Mouse (Mus musculus) liver, adult (tissue): ENCODE data around the gene Vapb.
A peak's percentile ranks its signal among the peaks of the same experiment; 100 is the strongest.

ENCODE experiments used
- GATA4 ChIP-seq: IDR thresholded peaks from 2 replicates; pipeline ENCODE4 v1.6.1; 2014; ENCODE audit warnings: mild to moderate bottlenecking, low read length; ENCODE audit not compliant: insufficient replicate concordance

The Vapb gene

DNA sequence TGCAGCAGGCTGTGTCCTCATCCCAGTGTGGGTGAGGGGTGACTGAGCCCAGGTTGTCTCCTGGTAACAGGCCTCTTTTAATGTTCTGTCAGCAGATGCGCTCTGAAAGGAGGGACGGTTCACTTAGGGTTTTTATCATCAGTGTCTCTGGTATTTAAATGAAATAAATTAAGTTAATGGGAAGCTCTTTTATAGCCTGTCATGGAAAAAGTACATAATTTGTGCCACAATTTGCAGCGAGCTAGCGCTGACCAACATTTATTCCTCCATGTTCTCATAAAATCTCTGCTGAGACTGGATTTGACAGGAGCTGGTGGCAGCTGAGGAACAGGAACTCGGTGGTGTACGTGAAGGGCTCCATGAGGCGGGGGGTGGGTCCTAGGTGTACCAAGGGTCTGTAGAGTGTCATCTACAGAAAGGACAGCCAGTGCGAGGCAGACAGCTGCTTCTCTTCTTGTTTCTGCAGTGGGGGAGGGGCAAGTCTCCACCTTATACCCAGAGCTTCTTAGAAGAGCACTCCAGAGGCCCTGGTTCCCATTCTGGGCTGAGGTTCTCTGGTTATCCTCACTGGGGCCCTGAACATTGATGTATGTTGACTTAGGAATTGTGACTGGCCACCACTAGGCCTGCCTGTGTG is 30.8 kb downstream of the Vapb start:
- TF ChIP-seq GATA4, result no peak

DNA sequence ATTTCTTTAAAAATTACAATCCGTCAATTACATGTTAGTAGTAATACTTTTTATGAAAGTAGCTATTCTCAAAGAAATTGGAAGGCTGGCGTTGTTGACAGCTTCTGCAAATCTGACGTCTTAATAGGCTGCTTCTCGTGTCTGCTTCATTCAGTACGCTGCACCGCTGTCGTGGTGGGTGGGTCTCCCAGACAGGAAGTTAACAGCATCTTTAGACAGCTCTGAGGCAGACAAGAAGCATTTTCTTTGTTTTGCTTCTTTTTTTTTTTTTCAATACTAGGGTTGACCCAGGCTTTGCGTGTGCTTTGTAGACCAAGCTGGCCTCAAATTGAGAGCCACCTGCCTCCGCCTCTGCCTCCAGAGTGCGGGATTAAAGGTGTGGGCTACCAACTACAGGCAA is 31.9 kb downstream of the Vapb start:
- TF ChIP-seq GATA4, result no peak

DNA sequence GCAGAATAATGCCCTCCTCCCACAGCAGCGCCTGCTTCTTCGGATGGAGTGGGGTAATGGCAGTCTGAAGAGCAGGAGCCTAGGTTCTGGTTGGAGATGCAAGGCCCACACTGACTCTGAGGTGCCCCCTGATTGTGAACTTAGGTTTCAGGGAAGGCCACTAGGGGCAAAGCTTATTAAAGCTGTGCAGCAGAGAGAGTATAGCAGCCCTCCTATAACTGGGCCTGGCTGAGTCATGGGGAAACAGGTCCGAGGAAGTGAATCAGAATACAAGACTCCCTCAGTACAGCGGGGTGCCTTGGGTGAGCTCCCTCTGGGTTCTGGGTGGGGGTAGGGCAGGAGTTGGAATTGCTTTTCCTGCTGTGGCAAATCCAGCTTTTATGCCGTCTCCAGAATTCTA is 33.3 kb downstream of the Vapb start:
- no peak for TF ChIP-seq GATA4

DNA sequence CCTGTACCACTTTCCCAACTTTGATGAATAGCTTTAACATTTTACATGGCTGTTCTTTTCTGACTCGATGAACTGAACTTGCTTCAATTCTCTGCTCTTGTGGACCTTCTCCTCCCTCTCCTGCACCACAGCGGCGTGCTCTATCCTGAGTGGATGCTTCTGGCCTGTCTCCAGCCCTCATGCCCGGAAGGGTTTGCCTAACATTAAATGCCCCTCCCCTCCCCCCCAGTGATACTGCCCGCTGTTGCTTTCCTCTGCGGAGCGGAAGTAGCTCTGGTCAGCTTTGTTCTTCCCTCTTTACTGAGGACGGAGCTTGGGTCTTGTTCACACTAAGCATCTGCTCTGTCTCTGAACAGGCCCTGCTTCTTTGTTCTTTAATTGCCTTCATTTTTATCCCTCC is 34.4 kb downstream of the Vapb start:
- no peak for TF ChIP-seq GATA4

DNA sequence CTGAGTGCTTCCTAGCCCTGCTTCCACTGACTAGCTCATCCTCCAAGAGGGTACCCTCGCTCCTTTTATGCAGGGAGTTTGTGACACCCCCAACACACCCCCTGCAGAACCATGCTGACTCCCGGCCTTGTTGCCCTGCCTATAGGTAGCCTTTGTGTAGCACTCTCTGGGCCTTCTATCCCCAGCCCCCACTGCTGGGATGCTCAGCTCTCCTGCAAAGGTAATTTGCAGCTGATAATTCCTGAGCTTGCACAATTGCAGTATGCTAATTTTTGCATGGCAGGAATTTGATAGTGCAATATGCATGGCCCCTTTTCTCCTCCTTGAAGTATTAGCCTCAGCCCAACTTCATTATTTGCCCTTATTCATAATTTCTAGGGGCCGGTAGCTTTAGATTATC is 38.2 kb downstream of the Vapb start:
- no peak for TF ChIP-seq GATA4

DNA sequence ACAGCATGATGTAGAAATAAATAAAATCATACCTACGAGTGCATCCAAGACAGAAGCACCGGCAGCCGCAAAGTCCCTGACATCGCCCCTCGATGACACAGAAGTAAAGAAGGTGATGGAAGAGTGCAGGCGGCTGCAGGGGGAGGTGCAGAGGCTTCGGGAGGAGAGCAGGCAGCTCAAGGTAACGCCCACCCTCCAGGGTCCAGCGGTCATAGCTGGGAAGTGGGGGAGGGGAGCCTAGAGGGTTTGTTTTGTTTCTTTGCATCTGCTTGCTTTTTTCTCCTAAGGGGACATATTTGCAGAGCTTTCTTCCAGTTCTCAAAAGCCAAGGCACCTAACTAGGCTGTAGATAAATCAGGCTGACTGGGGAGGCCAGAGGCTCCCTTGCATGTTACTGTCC is 38.8 kb downstream of the Vapb start:
- no peak for TF ChIP-seq GATA4

DNA sequence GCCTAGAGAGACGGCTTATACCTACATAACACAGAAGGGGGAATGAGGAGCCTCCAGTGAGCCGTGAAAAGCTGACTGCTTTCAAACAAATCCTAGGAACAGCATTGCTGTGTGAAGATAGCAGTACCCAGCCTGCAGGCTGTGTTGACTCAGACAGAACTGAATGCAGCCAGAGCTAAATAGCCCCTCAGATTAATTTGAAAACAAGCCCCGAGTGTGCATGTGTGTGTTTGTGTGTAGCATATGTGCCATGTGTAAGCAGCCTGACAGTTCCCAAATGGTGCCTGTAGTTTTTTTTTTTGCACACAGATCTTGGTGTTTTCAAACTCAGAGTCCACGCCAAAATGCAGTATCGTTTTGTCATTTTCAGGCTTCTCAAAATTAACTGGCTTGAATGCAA is 43.6 kb downstream of the Vapb start:
- no peak for TF ChIP-seq GATA4

DNA sequence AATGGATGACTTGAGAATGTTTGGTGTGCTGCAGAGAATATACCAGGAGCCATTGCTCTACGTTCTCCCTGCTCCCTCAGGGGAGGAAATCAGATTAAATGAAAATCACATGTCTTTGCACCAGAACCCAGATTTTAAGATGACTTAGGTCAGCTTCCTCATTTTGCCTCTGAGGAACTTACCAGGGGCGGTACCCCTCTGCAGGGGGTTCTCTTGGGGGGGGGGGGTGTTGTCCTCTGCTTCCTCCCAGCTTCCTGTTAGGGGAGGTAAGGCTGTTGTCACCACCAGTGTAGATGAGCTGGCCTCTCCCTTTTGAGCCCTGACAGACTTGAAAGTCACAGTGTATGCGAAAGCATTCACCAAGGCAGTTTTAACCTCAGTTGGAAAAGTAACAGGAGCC is 47.1 kb downstream of the Vapb start:
- no peak for TF ChIP-seq GATA4

DNA sequence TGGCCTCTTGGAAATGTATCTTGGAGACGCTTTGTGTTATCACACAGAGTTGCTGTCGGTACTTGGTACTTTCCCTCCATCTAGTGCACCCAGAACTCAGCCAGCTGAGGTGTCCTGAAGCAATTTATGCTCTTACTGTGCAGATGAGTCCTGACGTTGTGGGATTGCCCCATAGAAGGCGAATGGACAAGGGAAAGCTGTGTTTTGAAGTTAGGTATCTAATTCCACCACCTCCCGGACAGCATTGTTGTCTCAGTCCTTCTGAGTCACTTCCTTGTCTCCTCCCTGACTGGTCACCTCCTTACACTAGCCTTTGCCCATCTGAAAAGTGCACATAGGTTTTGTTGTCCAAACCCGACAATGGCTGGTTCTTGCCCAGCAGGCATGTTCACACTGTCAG is 47.6 kb downstream of the Vapb start:
- TF ChIP-seq GATA4, result no peak

DNA sequence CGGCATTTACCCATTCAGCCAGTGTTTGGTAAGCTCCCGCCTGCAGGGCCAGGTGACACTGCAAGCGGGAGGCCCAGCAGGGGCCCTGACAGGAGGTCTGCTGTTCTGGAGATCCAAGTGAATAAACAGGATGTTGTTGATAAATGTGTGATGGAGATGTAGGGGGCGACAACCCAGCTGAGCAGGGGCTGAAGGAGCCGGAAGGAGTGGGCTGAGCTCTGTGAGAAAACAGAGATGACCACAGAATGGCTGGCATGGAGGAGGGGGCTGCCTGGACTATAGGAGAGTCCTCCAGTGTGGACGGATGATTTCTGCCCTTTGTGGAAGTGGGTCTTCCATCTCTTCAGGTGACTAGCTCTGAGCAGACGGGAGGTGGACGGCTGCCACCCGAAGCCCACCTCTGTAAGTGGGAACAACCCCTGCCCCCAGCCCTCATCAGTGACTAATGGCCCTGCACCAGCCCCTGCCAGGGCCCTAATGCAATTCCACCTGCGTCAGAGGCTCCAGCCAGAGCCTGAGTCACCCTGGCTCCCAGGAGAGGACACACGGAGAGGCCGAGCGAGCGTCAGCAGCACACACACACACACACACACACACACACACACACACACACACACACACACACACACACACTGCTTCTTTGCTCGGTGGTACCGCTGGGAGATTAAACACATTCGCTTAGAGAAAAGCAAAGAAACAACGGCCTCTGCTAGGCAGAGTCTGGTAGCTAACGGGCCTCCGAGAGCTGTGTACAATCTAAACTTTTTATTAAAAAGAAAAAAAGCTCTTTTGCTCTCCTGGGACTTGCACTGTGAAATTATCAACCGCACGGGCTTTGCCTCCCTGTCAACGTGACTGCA is 52.9 kb downstream of the Vapb start:
- TF ChIP-seq GATA4, result no peak

DNA sequence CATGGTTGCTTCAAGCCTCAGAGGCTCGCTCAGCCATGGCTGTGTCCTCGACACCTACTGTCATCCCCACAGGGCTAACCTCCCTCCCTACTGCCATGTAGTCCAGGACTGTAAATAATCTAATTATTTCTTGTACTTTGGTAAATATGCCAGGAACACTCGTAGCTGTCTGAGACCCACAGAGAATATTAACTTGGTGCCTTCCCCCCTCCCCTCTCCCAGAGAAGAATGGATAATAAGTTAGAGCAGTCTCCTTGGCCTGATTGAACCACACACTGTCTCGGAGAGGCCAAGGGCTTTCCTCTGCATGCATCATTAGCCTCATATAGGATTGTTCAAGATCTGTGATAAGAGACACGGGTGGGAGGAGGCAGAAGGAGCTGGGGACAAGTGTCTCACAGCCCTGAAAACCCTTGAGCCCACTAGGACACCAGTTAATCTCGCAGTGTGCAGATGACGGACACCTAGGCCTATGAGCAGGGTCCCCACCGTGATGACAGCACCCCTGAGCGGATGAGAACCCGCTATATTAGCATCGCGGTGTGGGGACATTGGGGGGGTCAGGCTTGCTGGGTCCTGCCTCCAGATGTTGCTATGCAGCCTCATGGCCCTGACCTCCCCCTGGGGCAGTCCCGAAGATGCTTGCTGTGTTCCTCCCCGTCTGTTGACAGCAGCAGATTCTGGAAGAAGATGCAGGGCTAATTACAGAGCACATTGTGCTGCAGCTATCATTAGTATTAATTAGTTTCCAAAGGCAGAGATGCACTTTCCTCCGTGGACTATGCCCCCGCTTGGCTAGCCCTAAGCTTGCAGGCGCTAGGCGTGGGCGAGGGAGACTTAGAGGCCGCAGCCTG is 54.8 kb downstream of the Vapb start:
- no peak for TF ChIP-seq GATA4

DNA sequence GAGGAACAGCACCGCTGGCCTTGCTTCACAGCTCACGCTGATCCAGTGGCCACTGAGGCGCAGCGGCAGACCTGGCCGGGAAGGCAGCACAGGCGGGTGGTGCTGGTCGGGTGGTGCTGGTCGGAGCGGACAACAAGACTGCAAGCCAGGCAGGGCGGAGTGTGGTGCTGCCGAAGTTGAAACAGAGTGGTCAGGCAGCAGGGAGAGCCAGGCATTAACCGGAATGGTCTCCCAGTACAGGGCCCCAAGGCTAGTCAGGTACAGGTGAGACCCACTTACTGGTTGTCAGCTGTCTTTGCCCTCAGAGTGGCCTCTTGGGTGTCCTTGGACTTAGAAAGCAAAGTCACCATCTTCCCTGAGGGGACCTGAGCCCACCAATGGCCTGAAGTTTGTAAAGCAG is 56.7 kb downstream of the Vapb start:
- TF ChIP-seq GATA4, result no peak

DNA sequence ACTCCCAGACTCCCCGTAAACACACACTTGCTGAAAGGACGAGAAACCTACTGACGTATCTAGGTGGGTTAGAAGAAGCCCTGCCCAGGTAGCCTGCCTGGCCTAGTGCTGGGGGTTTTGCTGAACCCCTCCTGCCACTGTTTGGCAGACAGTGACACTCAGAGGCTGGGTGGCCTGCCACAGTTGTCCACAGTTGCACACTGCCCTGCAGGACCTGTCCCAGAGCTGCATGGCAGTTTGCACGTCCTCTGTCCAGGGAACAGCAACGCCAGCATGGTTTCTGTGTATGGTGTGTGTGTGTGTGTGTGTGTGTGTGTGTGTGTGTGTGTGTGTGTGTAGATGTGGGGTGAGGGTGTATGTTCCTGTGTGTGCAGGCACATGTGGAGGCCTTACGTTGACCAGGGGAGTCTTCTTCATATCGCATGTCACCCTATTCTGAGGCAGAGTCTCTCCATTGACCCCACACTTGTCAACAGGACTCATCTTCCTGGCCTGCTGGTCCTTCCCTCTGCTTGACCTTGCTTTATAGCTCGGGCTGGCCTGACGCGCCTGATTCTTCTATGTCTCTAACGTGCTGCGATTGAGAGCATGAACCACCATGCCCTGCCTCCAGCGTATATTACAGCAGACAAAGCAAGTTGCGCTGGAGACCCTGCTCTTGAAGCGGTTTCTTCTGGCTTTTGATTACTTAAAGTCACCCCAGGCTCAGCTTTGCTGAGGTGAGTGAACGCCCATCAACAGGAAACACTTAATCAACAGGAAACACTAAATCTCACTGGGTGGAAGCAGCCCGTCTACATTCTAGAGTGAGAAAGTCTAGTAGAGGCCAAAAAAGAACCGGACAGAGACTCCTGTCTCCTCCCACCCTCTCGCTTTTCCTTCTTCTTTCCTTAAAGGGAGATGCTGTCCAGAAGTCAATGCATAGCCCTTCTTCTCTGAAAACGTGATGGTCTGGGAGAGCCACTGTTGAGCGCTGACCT is 57.5 kb downstream of the Vapb start:
- TF ChIP-seq GATA4, result 0 out of 2 replicates have a peak, but pooled peaks have one; percentile 40

DNA sequence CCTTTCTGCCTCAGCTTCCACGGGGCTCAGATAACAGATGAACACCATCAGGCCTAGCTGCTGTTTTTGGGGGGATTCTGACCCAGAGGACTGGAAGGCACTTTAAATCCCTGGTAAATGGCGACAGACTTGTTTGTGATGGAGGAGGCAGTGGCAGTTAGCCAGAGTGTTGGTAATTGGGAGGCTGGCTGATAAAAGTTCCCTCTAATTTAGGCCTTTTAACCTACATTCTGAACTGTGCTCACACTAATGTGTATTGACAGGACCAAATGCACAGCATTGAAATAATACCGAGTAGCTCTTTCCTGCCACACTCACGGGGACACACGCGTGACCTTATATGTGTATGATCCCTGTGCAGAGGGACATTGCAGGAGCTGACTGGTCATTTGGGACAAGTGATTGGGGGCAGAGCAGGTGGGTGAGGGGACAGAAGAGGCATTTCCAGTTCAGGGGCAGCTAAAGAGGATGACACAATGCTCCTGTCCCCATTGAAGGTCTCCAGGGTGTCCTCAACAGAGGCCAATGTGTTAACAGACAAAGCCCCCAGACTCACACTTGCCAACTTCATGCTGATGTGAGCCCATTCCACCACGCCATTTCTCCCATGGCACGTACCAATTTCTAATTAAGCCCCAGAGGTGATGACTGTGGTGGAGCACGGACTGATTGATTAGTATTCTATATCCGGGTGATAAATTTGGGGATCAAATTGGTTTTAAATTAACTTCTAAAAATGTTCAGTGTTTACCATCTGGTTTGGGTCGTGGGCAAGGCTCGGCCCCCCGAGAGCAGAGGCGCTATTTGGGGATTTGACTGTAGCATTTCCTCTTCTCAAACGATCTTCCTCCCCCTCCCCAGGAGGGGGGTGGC is 58.7 kb downstream of the Vapb start:
- TF ChIP-seq GATA4, result no peak
